Mouse (Mus musculus): ENCODE measurements around the gene Fam129c.
A peak's percentile ranks its signal among the peaks of the same experiment; 100 is the strongest.

Fam129c gene

GRCm38 (mm10) chr8:71597451-71597850 lies at the start of gene Fam129c:
Gene Fam129c (plus strand): TSS chr8:71597648.
- no peak for DNase-seq

DNA sequence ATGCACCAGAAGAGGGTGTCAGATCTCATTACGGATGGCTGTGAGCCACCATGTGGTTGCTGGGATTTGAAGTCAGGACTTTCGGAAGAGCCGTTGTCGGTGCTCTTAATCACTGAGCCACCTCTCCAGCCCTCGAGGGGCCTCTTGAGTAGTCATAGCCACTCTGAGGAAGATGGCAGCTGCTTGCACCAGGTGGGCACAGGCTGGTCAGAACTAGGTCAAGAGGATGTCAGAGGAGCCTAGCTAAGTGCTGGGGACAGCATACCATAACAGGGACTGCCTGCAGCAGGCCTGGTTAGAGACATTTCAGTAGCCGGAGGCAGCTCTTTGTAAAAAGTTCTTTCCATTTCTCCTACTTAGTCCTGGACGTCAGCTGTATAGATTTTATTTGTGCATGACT lies 46.7 kb upstream of the Fam129c start:
- no peak for DNase-seq

- DNase-seq, result no peak
Measured at GRCm38 (mm10) chr8:71552770-71553169, 44.7 kb upstream of the Fam129c start.

DNA sequence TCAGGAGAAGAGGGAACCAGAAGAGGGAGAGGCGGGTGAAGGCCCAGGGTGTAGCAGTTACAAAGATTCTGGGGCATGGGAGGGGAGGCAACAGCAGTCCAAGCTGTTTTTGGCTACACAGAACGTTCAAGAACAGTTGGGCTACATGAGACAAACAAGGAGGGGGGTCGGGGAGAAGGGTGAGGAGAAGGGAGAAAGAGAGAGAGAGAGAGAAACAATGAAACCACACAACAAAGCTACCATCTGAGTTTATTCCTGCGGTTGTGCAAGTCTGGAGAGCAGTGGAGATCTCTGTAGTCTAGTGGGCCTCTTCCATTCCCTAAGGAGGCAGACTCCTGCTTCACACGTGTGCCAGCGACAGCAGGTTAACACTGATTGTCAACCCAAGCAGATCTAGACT lies 43.4 kb upstream of the Fam129c start:
- DNase-seq, result no peak

GRCm38 (mm10) chr8:71554644-71555043 lies 42.8 kb upstream of the Fam129c start:
- DNase-seq, result no peak

- DNase-seq, result no peak
Measured at GRCm38 (mm10) chr8:71558071-71558957, 39.1 kb upstream of the Fam129c start, which contains the start of gene Tmem221. Gene Tmem221 (minus strand): TSS chr8:71558871.

- DNase-seq, result no peak
Measured at GRCm38 (mm10) chr8:71558958-71559690, 38.3 kb upstream of the Fam129c start.

- no peak for DNase-seq
Measured at GRCm38 (mm10) chr8:71560071-71560470, 37.4 kb upstream of the Fam129c start.

GRCm38 (mm10) chr8:71560765-71561164 lies 36.7 kb upstream of the Fam129c start:
- DNase-seq, result no peak

- DNase-seq, result no peak
Measured at GRCm38 (mm10) chr8:71561401-71561800, 36.0 kb upstream of the Fam129c start.

DNA sequence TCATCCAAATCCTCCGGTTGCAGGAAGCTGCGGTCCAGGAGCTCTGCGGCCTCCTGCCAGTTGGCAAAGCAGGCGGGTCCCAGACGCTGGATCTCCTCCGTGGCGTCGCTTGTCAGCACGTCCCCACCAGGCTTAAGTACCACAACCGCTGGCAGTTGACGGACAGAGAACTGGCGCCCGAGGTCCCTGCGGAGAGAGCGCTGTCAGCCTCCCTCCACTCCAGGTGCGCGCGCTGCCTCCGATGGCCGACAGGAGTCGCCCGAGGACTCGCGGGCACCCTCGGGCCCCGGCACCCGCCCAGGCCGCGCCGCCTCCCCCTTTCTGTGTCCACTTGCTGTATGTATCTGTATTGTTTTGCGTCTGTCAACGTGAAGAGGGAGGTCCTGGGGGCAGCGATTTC lies 34.7 kb upstream of the Fam129c start:
- peak; percentile 76 for DNase-seq

DNA sequence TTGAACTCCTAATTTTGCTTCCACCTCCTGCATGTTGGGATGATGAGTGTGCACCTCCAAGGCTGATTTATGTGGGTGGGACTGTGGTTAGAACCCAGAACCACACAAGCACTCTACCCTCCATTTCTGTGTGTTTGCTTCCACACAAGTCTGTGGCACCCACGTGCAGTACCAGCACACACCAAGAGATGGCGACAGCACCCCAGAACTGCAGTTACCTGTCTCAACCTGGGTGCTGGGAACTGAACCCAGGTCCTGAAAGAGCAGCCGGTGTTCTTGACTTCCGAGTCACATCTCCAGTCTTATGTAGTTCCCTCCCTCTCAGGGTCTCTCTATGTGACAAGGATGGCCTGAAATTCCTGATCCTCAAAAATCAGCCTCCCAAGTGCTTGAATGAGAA lies 33.5 kb upstream of the Fam129c start:
- DNase-seq, result no peak

- DNase-seq, result no peak
Measured at GRCm38 (mm10) chr8:71566501-71566900, 30.9 kb upstream of the Fam129c start, which contains the start of gene Nxnl1. Gene Nxnl1 (minus strand): TSS chr8:71566601.

DNA sequence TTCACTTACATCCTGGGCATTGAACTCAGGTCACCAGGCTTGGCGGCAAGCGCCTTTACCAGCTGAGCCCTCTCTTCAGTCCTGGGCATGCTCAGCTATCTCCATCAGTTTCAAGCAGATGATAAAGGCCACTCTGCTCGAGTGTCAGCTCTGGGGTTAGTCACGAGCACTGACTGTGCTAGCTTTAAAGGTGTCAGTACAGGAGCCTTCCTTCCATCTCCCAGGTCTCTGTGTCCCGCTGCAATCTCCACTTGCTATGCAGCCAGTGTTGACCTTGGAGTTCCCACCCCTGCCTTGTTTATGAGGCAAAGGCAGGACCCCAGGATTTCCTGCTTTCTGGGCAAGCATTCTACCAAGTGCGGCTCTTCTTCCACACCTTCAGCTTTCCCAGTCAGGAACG lies 29.9 kb upstream of the Fam129c start:
- no peak for DNase-seq

DNA sequence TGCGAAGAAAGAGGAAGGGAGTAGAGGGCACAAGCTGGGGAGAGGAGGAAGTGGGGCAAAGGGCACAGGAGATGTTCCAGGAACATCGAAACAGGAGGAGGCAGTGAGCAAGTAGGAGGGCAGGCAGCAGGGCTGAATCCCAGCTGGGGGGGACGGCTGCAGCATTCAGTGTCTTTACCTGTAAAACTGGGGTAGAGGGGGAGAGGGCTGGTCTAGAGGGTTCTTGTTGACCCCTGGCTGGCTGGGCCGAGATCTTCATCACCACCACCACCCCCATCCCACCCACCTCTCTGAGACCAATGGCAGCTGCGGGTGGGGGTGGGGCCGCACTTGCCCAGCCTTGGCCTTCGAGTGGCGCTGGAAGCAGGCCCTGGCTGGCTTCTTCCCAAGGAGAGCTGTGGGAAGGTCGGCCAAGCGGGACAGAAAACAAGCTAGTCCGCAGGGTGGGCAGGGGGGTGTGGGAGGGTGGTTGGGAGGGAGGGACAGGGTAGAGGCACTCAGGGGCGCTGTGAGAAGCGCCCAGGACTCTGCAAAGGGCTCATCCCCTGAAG lies 29.0 kb upstream of the Fam129c start, which contains the start of gene Slc27a1:
Slc27a1 (plus strand) TSS at position 496 of the 551 bp plus-strand sequence.
- peak; percentile 60 for DNase-seq

DNA sequence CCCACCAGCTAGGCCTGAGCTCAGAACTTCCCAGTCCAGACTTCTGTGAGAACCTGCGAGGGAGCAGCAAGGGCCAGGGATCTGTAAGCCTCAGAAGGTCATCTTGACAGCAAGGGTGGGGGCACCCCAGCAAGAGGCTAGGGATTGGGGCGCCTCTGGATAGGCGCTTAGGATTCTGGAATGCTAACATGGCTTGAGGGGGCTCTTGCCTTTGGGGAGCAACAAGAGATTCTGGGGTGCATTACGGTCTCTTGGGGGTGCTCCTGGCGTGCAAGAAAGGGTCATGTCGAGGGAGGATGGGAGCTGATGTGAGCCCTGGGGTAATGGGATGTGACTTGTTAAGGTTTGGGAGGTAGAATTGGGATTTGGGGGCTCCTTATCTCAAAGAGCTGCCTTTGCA lies 28.5 kb upstream of the Fam129c start:
- no peak for DNase-seq

DNA sequence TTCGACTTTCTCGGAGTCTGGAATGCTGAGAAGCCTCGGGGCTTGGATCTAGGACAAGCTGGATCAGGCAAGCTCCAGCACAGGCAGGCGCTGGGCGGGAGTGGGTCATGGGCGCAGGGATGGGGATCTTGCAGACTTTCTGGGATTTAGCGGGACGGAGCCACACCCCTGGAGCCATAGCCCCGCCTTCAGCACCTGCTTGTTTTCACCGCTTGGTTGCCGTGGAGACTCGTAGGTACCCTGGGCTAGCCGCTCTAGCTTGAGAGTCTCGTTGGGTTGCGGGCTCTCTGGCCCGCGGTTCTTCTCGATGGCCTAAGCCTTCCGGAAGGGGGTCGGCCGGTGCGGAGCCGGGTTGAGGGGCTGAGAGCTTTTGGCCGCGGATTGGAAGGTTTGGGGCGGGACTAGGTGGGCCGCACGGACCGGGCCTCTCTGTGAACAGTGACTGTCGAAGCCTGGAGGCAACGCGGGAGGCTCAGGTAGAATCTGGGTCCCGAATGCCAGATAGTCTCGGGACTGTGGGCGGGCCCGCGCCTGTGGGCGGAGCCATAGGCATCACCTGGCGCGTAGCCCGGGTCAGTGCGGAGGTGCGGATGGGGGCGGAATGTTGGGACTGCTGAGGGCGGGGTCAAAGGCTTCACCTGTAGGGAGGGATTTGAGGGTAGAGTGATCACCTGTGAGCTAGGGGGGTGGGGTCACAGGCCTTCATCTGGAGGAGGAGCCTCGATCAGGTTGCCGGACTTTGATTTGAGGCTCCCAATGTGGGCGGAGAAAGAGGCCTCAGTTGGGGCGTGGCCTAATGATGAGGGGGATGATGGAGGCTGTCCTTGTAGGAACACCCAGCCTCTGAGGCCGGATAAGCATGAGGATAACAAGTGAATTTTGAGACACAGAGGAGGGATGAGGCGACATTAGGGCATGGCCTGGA lies 27.8 kb upstream of the Fam129c start:
- DNase-seq, result peak; percentile 76

DNA sequence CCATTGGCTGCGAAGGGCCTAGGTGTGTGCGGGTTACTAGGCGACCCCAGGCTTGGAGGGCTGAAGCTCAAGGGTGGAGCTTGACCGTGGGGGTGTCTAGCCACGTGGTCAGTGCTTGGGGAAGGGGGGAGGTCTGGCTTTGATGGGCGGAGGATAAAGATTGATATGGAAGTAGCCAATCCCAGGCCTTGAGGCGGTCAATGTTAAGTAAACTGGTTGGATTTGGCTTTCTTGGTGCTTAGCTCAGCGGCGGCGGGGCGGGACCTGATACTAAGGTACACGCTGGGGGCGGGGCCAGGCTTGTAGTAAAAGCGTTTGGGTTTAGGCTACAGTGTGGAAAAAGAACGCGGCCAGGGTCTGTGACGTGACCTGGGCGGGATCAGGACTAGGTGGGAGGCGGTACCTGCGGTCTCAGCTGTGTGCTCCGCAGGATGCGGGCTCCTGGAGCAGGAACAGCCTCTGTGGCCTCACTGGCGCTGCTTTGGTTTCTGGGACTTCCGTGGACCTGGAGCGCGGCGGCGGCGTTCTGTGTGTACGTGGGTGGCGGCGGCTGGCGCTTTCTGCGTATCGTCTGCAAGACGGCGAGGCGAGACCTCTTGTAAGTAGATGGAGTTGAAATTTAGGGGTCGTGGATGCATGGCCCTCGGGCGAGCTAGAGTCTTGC lies 27.0 kb upstream of the Fam129c start:
- DNase-seq, result peak; percentile 95

DNA sequence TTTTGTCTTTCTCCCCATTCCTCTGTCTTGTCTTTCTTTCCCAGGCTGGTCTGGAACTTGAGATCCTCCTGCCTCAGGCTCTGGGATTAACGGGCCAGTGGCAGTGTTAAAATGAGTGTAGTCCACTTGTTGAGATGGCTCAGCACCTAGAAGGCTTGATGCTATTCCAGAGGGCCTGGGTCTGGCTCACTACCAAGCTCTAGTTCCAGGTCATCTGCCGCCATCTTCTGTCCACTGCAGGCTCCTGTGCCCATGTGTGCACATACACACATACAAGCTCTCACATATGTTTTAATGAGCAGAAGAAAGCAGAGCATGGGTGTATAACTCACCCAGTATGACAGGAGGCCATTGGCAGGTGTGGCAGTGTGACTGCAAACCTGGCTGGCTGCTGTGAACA lies 25.4 kb upstream of the Fam129c start:
- no peak for DNase-seq

GRCm38 (mm10) chr8:71572847-71573633 lies 24.4 kb upstream of the Fam129c start:
- DNase-seq, result peak; percentile 79

- DNase-seq, result no peak
Measured at GRCm38 (mm10) chr8:71574426-71574825, 23.0 kb upstream of the Fam129c start.

Data from right cerebral cortex, postnatal 14 days (tissue).